Mouse (Mus musculus) heart, embryonic 14.5 days (tissue): ENCODE measurements around the gene Lbhd1. TPM values are rescaled to one million over a fixed set of nuclear protein-coding genes. Genes with fewer than 3 reads are reported as not detected.

Source experiments
- microRNA-seq: library from miRNA; unstranded; fragments of <30 nt; microRNA quantifications from one replicate; pipeline ENCODE4, GENCODE M21; 2016
- polyA plus RNA-seq: library from polyadenylated mRNA; unstranded; fragments of >200 nt; fragmentation: Nextera tagmentation; extraction: Ambion mirVana; gene quantifications from 2 replicates; pipeline ENCODE4 v1.2.1, GENCODE M21; 2014

Gene Lbhd1
- polyA plus RNA-seq, 1 experiment from 2014 or later: 51.5 TPM

Small RNA genes within 50 kb of the gene (microRNA-seq; reads per million reads assigned to microRNA genes)
- gene Mir5136: not detected

Other genes starting within 250 kb of the Lbhd1 start
- gene Chrm1, start 219.9 kb upstream of the Lbhd1 start, polyA plus RNA-seq: 0.12 TPM in 1 of 2 replicates, not detected in the other
- 62.2 and 65.7 TPM in 2 replicates for gene Slc3a2, start 160.4 kb upstream of the Lbhd1 start, polyA plus RNA-seq
- 49.7 and 50.5 TPM in 2 replicates for gene Wdr74, start 147.9 kb upstream of the Lbhd1 start, polyA plus RNA-seq
- 1.2 TPM in 1 of 2 replicates, not detected in the other for gene 1700092M07Rik, start 143.0 kb upstream of the Lbhd1 start, polyA plus RNA-seq
- gene Stx5a, start 142.3 kb upstream of the Lbhd1 start, polyA plus RNA-seq: 81.4 and 83.5 TPM in 2 replicates
- 101 and 105 TPM in 2 replicates for gene Nxf1, start 126.7 kb upstream of the Lbhd1 start, polyA plus RNA-seq
- gene Tmem223, start 112.7 kb upstream of the Lbhd1 start, polyA plus RNA-seq: 167 and 196 TPM in 2 replicates
- 59.0 and 69.7 TPM in 2 replicates for gene Tmem179b, start 109.3 kb upstream of the Lbhd1 start, polyA plus RNA-seq
- gene Taf6l, start 97.3 kb upstream of the Lbhd1 start, polyA plus RNA-seq: 10.8 and 10.9 TPM in 2 replicates
- 128 and 146 TPM in 2 replicates for gene Polr2g, start 85.2 kb upstream of the Lbhd1 start, polyA plus RNA-seq
- 3.0 and 3.2 TPM in 2 replicates for gene Zbtb3, start 81.2 kb upstream of the Lbhd1 start, polyA plus RNA-seq
- gene Ttc9c, start 64.4 kb upstream of the Lbhd1 start, polyA plus RNA-seq: 27.7 and 31.8 TPM in 2 replicates
- gene Hnrnpul2, start 63.7 kb upstream of the Lbhd1 start, polyA plus RNA-seq: 3.9 and 5.0 TPM in 2 replicates
- gene AC129217.1, start 54.0 kb upstream of the Lbhd1 start, polyA plus RNA-seq: 0.43 TPM in 1 of 2 replicates, not detected in the other
- gene Bscl2, start 46.3 kb upstream of the Lbhd1 start, polyA plus RNA-seq: 40.6 and 45.0 TPM in 2 replicates
- 1.0 and 2.3 TPM in 2 replicates for gene Gng3, start 44.5 kb upstream of the Lbhd1 start, polyA plus RNA-seq
- gene Lrrn4cl, start 33.0 kb upstream of the Lbhd1 start, polyA plus RNA-seq: 1.2 and 1.3 TPM in 2 replicates
- 118 and 123 TPM in 2 replicates for gene Ubxn1, start 12.2 kb upstream of the Lbhd1 start, polyA plus RNA-seq
- 67.4 and 78.2 TPM in 2 replicates for gene Uqcc3, start 2.8 kb upstream of the Lbhd1 start, polyA plus RNA-seq
- not detected in 2 replicates for gene Gm49403, start 198 bp downstream of the Lbhd1 start, polyA plus RNA-seq
- gene 1810009A15Rik, start 5.1 kb downstream of the Lbhd1 start, polyA plus RNA-seq: 53.7 and 55.8 TPM in 2 replicates
- not detected in 2 replicates for gene Gm49416, start 5.2 kb downstream of the Lbhd1 start, polyA plus RNA-seq
- gene Ints5, start 9.3 kb downstream of the Lbhd1 start, polyA plus RNA-seq: 18.2 TPM in 2 replicates
- 48.0 and 54.6 TPM in 2 replicates for gene Ganab, start 14.3 kb downstream of the Lbhd1 start, polyA plus RNA-seq
- 27.8 and 34.2 TPM in 2 replicates for gene B3gat3, start 36.6 kb downstream of the Lbhd1 start, polyA plus RNA-seq
- 0.94 and 1.6 TPM in 2 replicates for gene Rom1, start 45.6 kb downstream of the Lbhd1 start, polyA plus RNA-seq
- 9.0 TPM in 2 replicates for gene Eml3, start 45.8 kb downstream of the Lbhd1 start, polyA plus RNA-seq
- gene Mta2, start 58.1 kb downstream of the Lbhd1 start, polyA plus RNA-seq: 19.8 and 26.5 TPM in 2 replicates
- 14.5 and 15.6 TPM in 2 replicates for gene Tut1, start 70.1 kb downstream of the Lbhd1 start, polyA plus RNA-seq
- 234 and 253 TPM in 2 replicates for gene Eef1g, start 83.3 kb downstream of the Lbhd1 start, polyA plus RNA-seq
- gene Ahnak, start 105.6 kb downstream of the Lbhd1 start, polyA plus RNA-seq: 29.4 and 30.6 TPM in 2 replicates
- gene Scgb1a1, start 204.2 kb downstream of the Lbhd1 start, polyA plus RNA-seq: not detected in 2 replicates